Mouse (Mus musculus) hindbrain, embryonic 14.5 days (tissue): ENCODE measurements around the gene Lrmda. TPM values are rescaled to one million over a fixed set of nuclear protein-coding genes. Genes with fewer than 3 reads are reported as not detected.

Experiments
- ATAC-seq: fragments of 200-750 bp; cut with Nextera tagmentation; 2 replicates; pipeline ENCODE4 v1.8.0; 2017; ENCODE audit warnings: moderate number of reproducible peaks, mild to moderate bottlenecking, moderate TSS enrichment, moderate library complexity; ENCODE audit not compliant: low FRiP score
- DNase-seq: peaks from one replicate; pipeline ENCODE4 v3.0.0-alpha.2; 2015; ENCODE audit warnings: low spot score
- H3K27ac ChIP-seq: fragments of 300-500 bp; sonication (generic); 2 replicates; pipeline ENCODE4 v1.5.1; 2014; ENCODE audit warnings: mild to moderate bottlenecking, moderate library complexity
- H3K27me3 ChIP-seq: fragments of 300-500 bp; sonication (generic); 2 replicates; pipeline ENCODE4 v1.6.1; 2014; ENCODE audit warnings: mild to moderate bottlenecking, low read length, mixed read lengths; ENCODE audit not compliant: control insufficient read depth, insufficient read depth
- H3K36me3 ChIP-seq: fragments of 300-500 bp; sonication (generic); replicated peaks from 2 replicates; pipeline ENCODE4 v1.6.1; 2014; ENCODE audit not compliant: control insufficient read depth, insufficient read depth
- H3K4me1 ChIP-seq: fragments of 300-500 bp; sonication (generic); replicated peaks from 2 replicates; pipeline ENCODE4 v1.6.1; 2014; ENCODE audit warnings: antibody characterized with exemption, low read length, mixed read lengths; ENCODE audit not compliant: control insufficient read depth, insufficient read depth
- H3K4me2 ChIP-seq: fragments of 300-500 bp; sonication (generic); replicated peaks from 2 replicates; pipeline ENCODE4 v1.6.1; 2014; ENCODE audit warnings: mild to moderate bottlenecking, moderate library complexity
- H3K4me3 ChIP-seq: fragments of 300-500 bp; sonication (generic); replicated peaks from 2 replicates; pipeline ENCODE4 v1.5.1; 2014; ENCODE audit warnings: mild to moderate bottlenecking, low read length
- H3K9ac ChIP-seq: fragments of 300-500 bp; sonication (generic); 2 replicates; pipeline ENCODE4 v1.6.1; 2014
- H3K9me3 ChIP-seq: fragments of 300-500 bp; sonication (generic); 2 replicates; pipeline ENCODE4 v1.6.1; 2016; ENCODE audit warnings: low read length; ENCODE audit not compliant: control insufficient read depth
- WGBS: fragments of 180-500 bp; shearing (Covaris S2); extraction: QIAGEN DNeasy Blood & Tissue Kit; methylation state at CpG from one replicate; pipeline ENCODE4 v1.1.7; 2014; 5-methylcytosine and 5-hydroxymethylcytosine counted together
- polyA plus RNA-seq: library from polyadenylated mRNA; unstranded; fragments of >200 nt; fragmentation: Nextera tagmentation; extraction: Ambion mirVana; gene quantifications from 2 replicates; pipeline ENCODE4 v1.2.1, GENCODE M21; 2014

Lrmda gene
- polyA plus RNA-seq, 1 experiment from 2014 or later = 0.64 TPM

DNA sequence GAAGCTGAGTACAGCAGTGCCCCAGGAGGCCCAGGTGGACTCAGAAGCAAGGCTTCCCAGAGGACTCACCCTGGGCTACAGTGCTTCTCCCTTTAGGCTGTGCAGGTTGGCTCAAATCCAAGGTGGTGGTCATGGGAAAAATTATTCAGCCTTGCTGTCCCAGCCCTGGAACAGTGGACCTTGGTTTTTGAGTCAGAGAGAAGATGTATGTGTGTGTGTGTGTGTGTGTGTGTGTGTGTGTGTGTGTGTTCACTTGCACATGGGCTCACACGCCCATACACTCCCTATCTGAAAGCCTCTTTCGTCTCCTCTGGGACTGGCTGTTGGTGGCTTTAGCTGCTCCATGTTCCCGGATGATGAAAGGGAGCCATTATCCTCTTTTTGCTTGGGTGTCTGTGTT is 16.4 kb downstream of the Lrmda start:
- no peak overlapping the region for H3K4me3 ChIP-seq
- H3K4me1 ChIP-seq = peaks cover 26% of the 10 kb centered on the region
- ATAC-seq (peak; percentile 37; the same call in 1 of the 2 replicates), DNase-seq (peak; percentile 52)
- no peaks in the 10 kb centered on the region for H3K27me3 ChIP-seq
- peak overlapping the region; percentile 13; the same call in 1 of the 2 replicates for H3K4me2 ChIP-seq
- 16% methylated on average over 3 of the region's 3 CpGs for WGBS
- H3K27ac ChIP-seq = no peak overlapping the region
- no peaks in the 10 kb centered on the region for H3K9me3 ChIP-seq
- H3K9ac ChIP-seq = no peak overlapping the region
- no peaks in the 10 kb centered on the region for H3K36me3 ChIP-seq

DNA sequence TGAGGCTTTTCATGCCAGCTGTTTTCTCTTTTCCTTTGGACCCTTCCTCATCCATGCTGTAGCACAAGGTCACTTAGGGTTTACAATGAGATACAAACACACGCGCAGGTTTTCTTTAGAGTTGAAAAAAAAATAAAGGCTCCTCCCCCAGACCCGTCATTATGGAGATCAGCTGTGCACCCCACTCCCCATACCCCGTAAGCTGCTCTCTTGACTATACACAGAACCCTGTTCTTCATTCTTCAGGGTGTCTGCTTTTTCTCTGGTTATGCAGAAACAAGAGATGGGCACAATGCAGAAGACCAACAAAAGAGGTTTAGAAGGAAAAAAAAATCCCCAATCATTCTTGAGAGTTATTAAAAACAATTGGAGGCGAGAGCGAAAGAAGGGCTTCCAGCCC is 16.8 kb downstream of the Lrmda start:
- 18% methylated on average over 6 of the region's 6 CpGs for WGBS

DNA sequence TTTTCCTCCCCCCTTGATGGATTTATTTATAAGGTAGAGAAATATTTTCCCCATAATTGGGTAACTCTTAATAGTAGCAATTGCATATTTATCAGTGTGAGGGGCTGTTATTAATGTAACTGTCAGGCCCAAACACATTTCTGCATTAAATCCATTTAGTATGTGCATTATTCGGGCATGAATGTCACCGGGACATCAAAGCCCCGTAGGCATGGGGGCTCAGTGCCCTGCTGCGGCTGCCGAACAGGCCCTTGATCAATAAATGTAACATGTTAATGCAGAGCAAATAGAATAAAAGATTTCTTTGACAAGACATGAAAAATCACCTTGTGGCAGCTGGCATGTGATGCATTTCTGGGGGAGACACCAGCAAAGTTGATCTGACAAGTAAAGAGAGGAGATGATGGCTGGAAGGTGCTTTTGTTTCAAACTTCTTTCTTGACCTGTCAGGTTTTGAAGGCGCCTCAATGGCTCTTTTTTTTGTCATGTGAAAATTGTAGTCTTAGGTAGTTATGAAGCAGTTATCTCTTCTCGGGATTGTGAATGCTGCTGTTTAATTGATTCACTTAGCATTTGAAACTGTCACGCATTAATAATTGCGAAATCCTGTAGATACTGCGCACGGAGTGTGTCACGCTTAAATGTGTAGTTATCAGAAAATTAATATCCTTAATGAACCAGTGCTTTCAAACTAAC is 17.4 kb downstream of the Lrmda start:
- Histone ChIP-seq H3K9ac (no peak overlapping the region), H3K4me1 (peaks cover 26% of the 10 kb centered on the region), H3K4me3 (no peak overlapping the region), H3K36me3 (no peaks in the 10 kb centered on the region), H3K4me2 (peak overlapping the region; percentile 38), H3K27me3 (no peaks in the 10 kb centered on the region), H3K27ac (no peak overlapping the region), H3K9me3 (no peaks in the 10 kb centered on the region)
- WGBS = 20% methylated on average over 12 of the region's 12 CpGs
- no peak for ATAC-seq
- no peak for DNase-seq

More for the DNA sequence above, 16.8 kb downstream of the Lrmda start:
- ATAC-seq (no peak), DNase-seq (peak; percentile 29)
- Histone ChIP-seq H3K9ac (no peak overlapping the region), H3K27me3 (no peaks in the 10 kb centered on the region), H3K4me1 (peaks cover 26% of the 10 kb centered on the region), H3K9me3 (no peaks in the 10 kb centered on the region), H3K27ac (no peak overlapping the region), H3K36me3 (no peaks in the 10 kb centered on the region), H3K4me3 (no peak overlapping the region), H3K4me2 (peak overlapping the region; percentile 13; the same call in 1 of the 2 replicates)

DNA sequence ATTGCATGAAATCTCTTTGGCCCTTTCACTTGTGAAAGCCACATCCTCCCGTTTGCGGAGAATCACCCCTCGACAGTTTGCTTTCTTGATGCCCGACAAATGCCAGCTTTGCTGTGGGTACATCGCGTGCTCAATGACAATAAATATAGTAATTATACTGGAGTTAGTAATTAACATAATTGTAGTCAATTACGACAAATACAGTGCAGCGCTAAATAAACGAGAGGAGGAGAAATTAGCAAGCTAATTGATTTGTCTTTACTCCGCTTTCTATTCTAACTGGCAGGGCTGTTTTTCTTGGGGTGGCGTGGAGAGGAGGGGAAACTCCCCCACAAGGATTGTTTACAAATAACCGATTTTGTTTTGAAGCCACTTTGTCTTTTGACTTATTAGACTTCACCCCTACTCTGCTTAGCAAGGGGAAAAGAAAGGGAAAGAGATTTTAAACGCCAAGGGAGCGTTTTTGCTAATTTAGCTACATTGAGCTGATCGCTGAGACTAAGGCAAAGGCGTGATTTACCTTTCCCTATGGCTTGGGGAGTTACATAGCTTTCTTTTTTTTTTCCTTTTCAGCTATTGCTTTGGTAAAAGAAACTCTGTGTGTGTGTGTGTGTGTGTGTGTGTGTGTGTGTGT is 18.1 kb downstream of the Lrmda start:
- 28% methylated on average over 16 of the region's 16 CpGs for WGBS
- DNase-seq (peak; percentile 52), ATAC-seq (no peak)
- H3K27me3 ChIP-seq = no peaks in the 10 kb centered on the region
- H3K9ac ChIP-seq = no peak overlapping the region
- no peak overlapping the region for H3K4me3 ChIP-seq
- no peaks in the 10 kb centered on the region for H3K36me3 ChIP-seq
- H3K4me1 ChIP-seq = peaks cover 26% of the 10 kb centered on the region
- peak overlapping the region; percentile 38 for H3K4me2 ChIP-seq
- no peaks in the 10 kb centered on the region for H3K9me3 ChIP-seq
- no peak overlapping the region for H3K27ac ChIP-seq

DNA sequence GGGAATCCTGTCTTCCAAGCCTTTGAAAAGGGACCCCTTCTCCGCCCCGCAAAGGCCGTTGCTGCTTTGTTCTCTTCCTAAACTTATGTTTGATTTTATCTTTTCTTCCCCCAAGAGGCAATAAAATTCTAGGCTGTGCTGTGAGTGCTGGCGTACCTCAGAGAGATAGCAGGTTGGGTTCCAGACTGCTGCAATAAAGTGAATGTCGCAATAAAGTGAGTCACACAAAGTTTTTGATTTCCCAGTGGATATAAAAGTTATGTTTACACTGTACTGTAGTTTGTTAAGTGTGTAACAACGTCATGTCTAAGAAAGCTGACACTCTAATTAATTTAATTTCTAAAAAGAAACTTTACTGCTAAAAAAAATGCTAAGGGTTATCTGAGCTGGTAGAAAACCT is 22.6 kb downstream of the Lrmda start:
- Histone ChIP-seq H3K36me3 (no peaks in the 10 kb centered on the region), H3K9ac (no peak overlapping the region), H3K4me2 (no peak overlapping the region), H3K27ac (no peak overlapping the region), H3K4me3 (no peak overlapping the region), H3K9me3 (no peaks in the 10 kb centered on the region), H3K27me3 (no peaks in the 10 kb centered on the region), H3K4me1 (peaks cover 13% of the 10 kb centered on the region)
- WGBS = 91% methylated on average over 6 of the region's 6 CpGs
- DNase-seq (no peak), ATAC-seq (no peak)

DNA sequence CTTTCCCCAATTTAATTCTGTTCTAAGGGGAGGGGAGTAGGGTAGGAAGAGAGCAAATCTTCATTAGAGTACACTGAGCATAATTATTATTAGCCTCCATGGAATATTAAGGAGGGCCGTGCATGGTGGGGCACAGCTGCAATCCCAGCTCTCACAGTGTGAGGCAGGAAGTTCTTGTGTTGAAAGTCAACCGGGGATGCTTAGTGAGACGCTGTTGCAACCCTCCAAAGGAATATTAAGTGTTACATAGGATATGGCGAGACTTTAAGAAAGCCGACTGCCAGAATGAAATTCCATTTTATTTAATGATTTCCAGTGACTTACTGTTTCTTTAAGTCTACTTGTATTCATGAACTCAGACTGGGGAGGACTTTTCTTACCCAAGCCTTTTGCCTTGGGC is 23.9 kb downstream of the Lrmda start:
- H3K4me1 ChIP-seq = peaks cover under 1% of the 10 kb centered on the region
- WGBS = 74% methylated on average over 5 of the region's 5 CpGs
- DNase-seq = no peak

DNA sequence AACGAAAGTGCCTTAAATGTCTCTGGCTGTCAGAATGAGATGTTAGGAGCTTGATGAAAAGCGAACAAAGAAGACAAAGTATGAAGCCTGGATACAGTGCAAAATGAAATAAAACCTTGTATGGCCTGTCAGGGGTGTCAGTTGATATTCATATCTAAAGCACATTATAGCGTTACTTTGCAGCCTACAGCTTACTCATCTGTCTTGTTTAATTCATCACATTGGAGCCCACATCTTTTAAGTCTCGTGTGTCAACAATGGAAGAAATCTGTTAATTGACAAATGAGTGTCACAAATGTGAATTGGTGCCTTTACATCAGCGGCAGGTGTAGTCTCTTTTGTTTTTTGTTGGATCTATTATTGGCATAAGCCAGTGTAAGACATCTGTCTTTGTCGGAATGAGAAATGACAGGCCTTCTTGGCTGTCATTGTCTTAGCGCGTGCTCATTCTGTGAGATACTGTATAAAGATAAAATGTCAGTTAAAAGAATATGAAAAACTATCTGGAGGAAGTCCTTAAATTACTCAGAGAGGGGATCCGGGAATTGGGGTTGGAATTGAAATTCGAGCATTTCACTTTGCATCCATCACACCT is 26.8 kb downstream of the Lrmda start:
- DNase-seq (no peak), ATAC-seq (no peak)
- H3K4me1 ChIP-seq = no peaks in the 10 kb centered on the region
- H3K36me3 ChIP-seq = no peaks in the 10 kb centered on the region
- H3K27ac ChIP-seq = no peak overlapping the region
- H3K9me3 ChIP-seq = no peaks in the 10 kb centered on the region
- H3K27me3 ChIP-seq = no peaks in the 10 kb centered on the region
- 64% methylated on average over 10 of the region's 10 CpGs for WGBS
- no peak overlapping the region for H3K4me3 ChIP-seq
- H3K9ac ChIP-seq = no peak overlapping the region
- no peak overlapping the region for H3K4me2 ChIP-seq

More for the DNA sequence above, 23.9 kb downstream of the Lrmda start:
- Histone ChIP-seq H3K27ac (no peak overlapping the region), H3K9ac (no peak overlapping the region), H3K36me3 (no peaks in the 10 kb centered on the region), H3K4me2 (no peak overlapping the region), H3K27me3 (no peaks in the 10 kb centered on the region), H3K4me3 (no peak overlapping the region), H3K9me3 (no peaks in the 10 kb centered on the region)
- no peak for ATAC-seq

DNA sequence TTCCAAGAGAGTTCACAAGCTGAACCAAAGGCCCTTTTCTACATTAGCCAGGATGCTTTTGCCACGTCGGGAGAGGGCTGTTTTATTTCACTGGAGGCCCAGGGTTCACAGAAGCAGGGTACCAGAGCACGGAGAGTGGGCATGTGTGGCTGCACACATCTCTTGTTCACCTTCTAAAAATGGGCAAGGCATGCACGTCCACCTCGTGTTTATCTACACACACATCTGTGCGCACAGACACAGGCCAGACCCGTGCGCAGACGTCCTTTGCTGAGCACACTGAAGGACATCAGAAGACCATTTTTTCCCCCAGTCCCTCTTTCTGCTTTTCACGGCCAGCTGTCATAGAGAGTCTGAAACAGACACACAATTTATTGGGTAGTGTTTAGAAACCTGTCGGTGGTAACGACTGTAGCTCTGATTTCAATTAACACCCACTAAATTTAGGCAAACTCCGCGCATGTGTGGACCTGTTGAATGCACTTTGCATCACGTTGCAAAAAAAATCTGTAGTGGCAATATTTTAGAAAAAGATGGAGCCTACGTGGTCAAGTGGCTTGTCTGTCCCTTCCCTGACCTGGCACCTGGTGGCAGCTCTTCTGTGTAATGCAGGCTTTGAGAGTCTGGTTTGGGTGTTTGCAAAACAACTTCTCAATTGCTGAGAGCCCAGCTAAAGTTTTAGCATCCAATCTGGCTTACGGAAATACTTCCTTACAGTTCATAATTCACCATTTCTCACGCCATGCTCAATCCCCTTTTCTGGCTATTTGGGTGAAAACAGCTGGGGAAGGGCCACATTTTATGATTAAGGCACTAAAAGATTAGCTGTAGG is 28.8 kb downstream of the Lrmda start:
- no peak overlapping the region for H3K9ac ChIP-seq
- H3K4me3 ChIP-seq = no peak overlapping the region
- no peaks in the 10 kb centered on the region for H3K9me3 ChIP-seq
- H3K4me2 ChIP-seq = no peak overlapping the region
- H3K4me1 ChIP-seq = no peaks in the 10 kb centered on the region
- no peaks in the 10 kb centered on the region for H3K36me3 ChIP-seq
- DNase-seq = no peak
- WGBS = 89% methylated on average over 18 of the region's 18 CpGs
- ATAC-seq = no peak
- H3K27me3 ChIP-seq = no peaks in the 10 kb centered on the region
- H3K27ac ChIP-seq = no peak overlapping the region

DNA sequence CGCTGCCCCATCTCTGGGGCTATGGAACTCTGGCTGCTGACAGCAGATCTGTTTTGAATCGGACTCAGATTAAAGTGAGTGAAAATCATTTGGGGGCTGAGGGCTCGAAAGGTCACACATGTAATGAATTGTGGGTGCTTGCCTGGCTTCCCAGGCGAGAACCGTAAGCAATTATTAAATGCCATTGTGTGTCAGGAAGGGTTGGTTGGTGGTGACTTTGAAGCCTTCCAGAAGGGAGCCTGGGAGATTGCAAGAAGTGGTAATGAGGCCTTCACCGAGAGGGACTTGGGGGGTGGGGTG is 29.3 kb downstream of the Lrmda start:
- no peak for ATAC-seq

More for the DNA sequence above, 29.3 kb downstream of the Lrmda start:
- Histone ChIP-seq H3K36me3 (no peaks in the 10 kb centered on the region), H3K27me3 (no peaks in the 10 kb centered on the region), H3K27ac (no peak overlapping the region), H3K9me3 (no peaks in the 10 kb centered on the region), H3K4me2 (no peak overlapping the region), H3K9ac (no peak overlapping the region), H3K4me3 (no peak overlapping the region), H3K4me1 (no peaks in the 10 kb centered on the region)
- no peak for DNase-seq
- 70% methylated on average over 6 of the region's 6 CpGs for WGBS
